Mouse (Mus musculus) G1E (cell line): ENCODE results near the gene Gm15557. TPM values are rescaled to one million over a fixed set of nuclear protein-coding genes. Genes with fewer than 3 reads are reported as not detected.

ENCODE experiments used
- ATAC-seq: 2 replicates; pipeline ENCODE4 v1.8.0; 2016; ENCODE audit warnings: mild to moderate bottlenecking; ENCODE audit not compliant: insufficient number of reproducible peaks, poor library complexity, low FRiP score, severe bottlenecking; ENCODE audit errors: extremely low read depth
- DNase-seq: peaks from one replicate; pipeline ENCODE4 v3.0.0; 2012; ENCODE audit warnings: low spot score
- H3K27me3 ChIP-seq: 2 replicates; pipeline ENCODE4 v1.6.1; 2012; ENCODE audit warnings: mild to moderate bottlenecking, low read length, inconsistent platforms; ENCODE audit not compliant: insufficient read depth
- H3K36me3 ChIP-seq: replicated peaks from 2 replicates; pipeline ENCODE3; 2012; ENCODE audit warnings: mild to moderate bottlenecking, inconsistent platforms
- H3K4me1 ChIP-seq: 2 replicates; pipeline ENCODE4 v1.6.1; 2012; ENCODE audit warnings: low read depth, low read length, inconsistent platforms, mixed read lengths; ENCODE audit not compliant: insufficient read depth
- H3K4me3 ChIP-seq: 2 replicates; pipeline ENCODE4 v1.5.1; 2012; ENCODE audit warnings: low read depth, mild to moderate bottlenecking, inconsistent platforms, low read length, moderate library complexity, mixed read lengths
- H3K9me3 ChIP-seq: replicated peaks from 2 replicates; pipeline ENCODE4 v1.6.1; 2012; ENCODE audit warnings: inconsistent platforms
- CTCF ChIP-seq: IDR thresholded peaks from 2 replicates; pipeline ENCODE4 v1.5.1; 2012; ENCODE audit warnings: low read depth, low read length, inconsistent platforms, mixed read lengths
- GATA1 ChIP-seq: IDR thresholded peaks from 2 replicates; pipeline ENCODE4 v1.6.1; 2012; ENCODE audit warnings: borderline replicate concordance, low read length, inconsistent platforms, mixed read lengths
- GATA2 ChIP-seq: IDR thresholded peaks from 2 replicates; pipeline ENCODE4 v1.6.1; 2012; ENCODE audit warnings: low read depth, low read length, inconsistent platforms, borderline replicate concordance
- POLR2AphosphoS5 ChIP-seq: IDR thresholded peaks from 2 replicates; pipeline ENCODE4 v1.6.1; 2012; ENCODE audit warnings: low read depth, low read length, inconsistent platforms; ENCODE audit not compliant: insufficient replicate concordance
- polyA plus RNA-seq: library from polyadenylated mRNA; stranded (reverse); fragments of >175 nt; gene quantifications from 2 replicates; pipeline ENCODE4 v1.2.3, GENCODE M21; 2012
- total RNA-seq, 2 experiments: library from RNA; stranded (forward) in 1 of 2; stranded (reverse) in 1 of 2; fragments of 200-1000 nt in 1 of 2; fragments of >200 nt in 1 of 2; fragmentation: Nextera tagmentation in 1 of 2; gene quantifications; 2 replicates each; pipeline ENCODE4 v1.2.3; 2014 to 2017

Gene Gm15557
- total and polyA plus RNA-seq, 3 experiments: 0.05 to 0.60 (median 0.11) TPM

DNA sequence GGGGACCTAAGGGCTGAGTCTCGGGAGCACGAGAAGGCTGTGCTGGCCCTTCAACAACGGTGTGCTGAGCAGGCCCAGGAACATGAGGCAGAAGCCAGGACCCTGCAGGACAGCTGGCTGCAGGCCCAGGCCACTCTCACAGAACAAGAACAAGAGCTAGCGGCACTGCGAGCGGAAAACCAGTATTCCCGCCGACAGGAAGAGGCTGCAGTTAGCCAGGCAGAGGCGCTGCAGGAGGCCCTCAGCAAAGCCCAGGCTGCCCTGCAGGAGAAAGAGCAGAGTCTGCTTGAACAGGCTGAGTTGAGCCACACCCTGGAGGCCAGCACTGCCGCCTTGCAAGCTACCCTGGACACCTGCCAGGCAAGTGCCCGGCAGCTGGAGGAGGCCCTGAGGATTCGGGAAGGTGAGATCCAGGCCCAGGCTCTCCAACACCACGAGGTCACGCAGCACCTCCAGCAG lies 51.4 kb downstream of the Gm15557 start:
- DNase-seq (peak; percentile 14), ATAC-seq (no peak)
- TF ChIP-seq GATA2: no peak
- TF ChIP-seq POLR2AphosphoS5: no peak
- no peak for TF ChIP-seq CTCF
- TF ChIP-seq GATA1: no peak
- peaks cover 96% of the 10 kb centered on the region for H3K36me3 ChIP-seq
- H3K4me3 ChIP-seq: peak overlapping the region; percentile 14; the same call in 1 of the 2 replicates
- peaks cover 59% of the 10 kb centered on the region for H3K4me1 ChIP-seq
- H3K27me3 ChIP-seq: no peaks in the 10 kb centered on the region
- H3K9me3 ChIP-seq: no peaks in the 10 kb centered on the region

Other genes starting within 250 kb of the Gm15557 start
Only the 20 nearest of the 21 such genes appear.
- gene Edem2, start 211.3 kb upstream of the Gm15557 start, total RNA-seq (2014; fragmentation: Nextera tagmentation): 36.9 and 42.3 TPM in 2 replicates
- 33.8 and 36.8 TPM in 2 replicates for gene Edem2, start 211.3 kb upstream of the Gm15557 start, total RNA-seq (2017)
- 38.3 and 48.3 TPM in 2 replicates for gene Edem2, start 211.3 kb upstream of the Gm15557 start, polyA plus RNA-seq
- not detected in 2 replicates for gene Gm17581, start 204.9 kb upstream of the Gm15557 start, total RNA-seq (2014; fragmentation: Nextera tagmentation)
- not detected in 2 replicates for gene Gm17581, start 204.9 kb upstream of the Gm15557 start, total RNA-seq (2017)
- gene Gm17581, start 204.9 kb upstream of the Gm15557 start, polyA plus RNA-seq: not detected in 2 replicates
- not detected in 2 replicates for gene Procr, start 189.6 kb upstream of the Gm15557 start, total RNA-seq (2014; fragmentation: Nextera tagmentation)
- gene Procr, start 189.6 kb upstream of the Gm15557 start, total RNA-seq (2017): 0.12 and 1.5 TPM in 2 replicates
- gene Procr, start 189.6 kb upstream of the Gm15557 start, polyA plus RNA-seq: 0.07 and 0.15 TPM in 2 replicates
- gene Mmp24, start 165.4 kb upstream of the Gm15557 start, total RNA-seq (2014; fragmentation: Nextera tagmentation): not detected in 2 replicates
- gene Mmp24, start 165.4 kb upstream of the Gm15557 start, total RNA-seq (2017): 0.05 and 0.12 TPM in 2 replicates
- not detected in 2 replicates for gene Mmp24, start 165.4 kb upstream of the Gm15557 start, polyA plus RNA-seq
- gene BC029722, start 121.3 kb upstream of the Gm15557 start, total RNA-seq (2014; fragmentation: Nextera tagmentation): 9.2 and 12.8 TPM in 2 replicates
- 19.0 and 20.4 TPM in 2 replicates for gene BC029722, start 121.3 kb upstream of the Gm15557 start, total RNA-seq (2017)
- 36.3 and 45.0 TPM in 2 replicates for gene BC029722, start 121.3 kb upstream of the Gm15557 start, polyA plus RNA-seq
- 261 and 324 TPM in 2 replicates for gene Eif6, start 113.8 kb upstream of the Gm15557 start, total RNA-seq (2014; fragmentation: Nextera tagmentation)
- 91.5 and 148 TPM in 2 replicates for gene Eif6, start 113.8 kb upstream of the Gm15557 start, total RNA-seq (2017)
- 251 and 369 TPM in 2 replicates for gene Eif6, start 113.8 kb upstream of the Gm15557 start, polyA plus RNA-seq
- not detected in 2 replicates for gene Fam83c, start 105.9 kb upstream of the Gm15557 start, total RNA-seq (2014; fragmentation: Nextera tagmentation)
- gene Fam83c, start 105.9 kb upstream of the Gm15557 start, total RNA-seq (2017): 0.22 TPM in 1 of 2 replicates, not detected in the other
- gene Fam83c, start 105.9 kb upstream of the Gm15557 start, polyA plus RNA-seq: not detected in 2 replicates
- gene Uqcc1, start 10.4 kb upstream of the Gm15557 start, total RNA-seq (2014; fragmentation: Nextera tagmentation): 27.8 and 29.9 TPM in 2 replicates
- 35.8 and 39.1 TPM in 2 replicates for gene Uqcc1, start 10.4 kb upstream of the Gm15557 start, total RNA-seq (2017)
- gene Uqcc1, start 10.4 kb upstream of the Gm15557 start, polyA plus RNA-seq: 4.2 TPM in 2 replicates
- 2.2 TPM in 1 of 2 replicates, not detected in the other for gene Gdf5, start 4.6 kb downstream of the Gm15557 start, total RNA-seq (2014; fragmentation: Nextera tagmentation)
- 0.06 and 0.11 TPM in 2 replicates for gene Gdf5, start 4.6 kb downstream of the Gm15557 start, total RNA-seq (2017)
- gene Gdf5, start 4.6 kb downstream of the Gm15557 start, polyA plus RNA-seq: not detected in 2 replicates
- gene Cep250, start 15.7 kb downstream of the Gm15557 start, total RNA-seq (2014; fragmentation: Nextera tagmentation): 11.6 and 12.3 TPM in 2 replicates
- gene Cep250, start 15.7 kb downstream of the Gm15557 start, total RNA-seq (2017): 49.2 and 54.7 TPM in 2 replicates
- 17.3 and 19.9 TPM in 2 replicates for gene Cep250, start 15.7 kb downstream of the Gm15557 start, polyA plus RNA-seq
- gene 6430550D23Rik, start 67.2 kb downstream of the Gm15557 start, total RNA-seq (2014; fragmentation: Nextera tagmentation): 2.3 and 2.4 TPM in 2 replicates
- gene 6430550D23Rik, start 67.2 kb downstream of the Gm15557 start, total RNA-seq (2017): 0.71 and 1.6 TPM in 2 replicates
- gene 6430550D23Rik, start 67.2 kb downstream of the Gm15557 start, polyA plus RNA-seq: 0.23 and 0.33 TPM in 2 replicates
- gene Ergic3, start 67.3 kb downstream of the Gm15557 start, total RNA-seq (2014; fragmentation: Nextera tagmentation): 189 and 215 TPM in 2 replicates
- 52.9 and 58.0 TPM in 2 replicates for gene Ergic3, start 67.3 kb downstream of the Gm15557 start, total RNA-seq (2017)
- gene Ergic3, start 67.3 kb downstream of the Gm15557 start, polyA plus RNA-seq: 42.6 and 51.8 TPM in 2 replicates
- 0.53 TPM in 1 of 2 replicates, not detected in the other for gene Fer1l4, start 112.2 kb downstream of the Gm15557 start, total RNA-seq (2014; fragmentation: Nextera tagmentation)
- not detected in 2 replicates for gene Fer1l4, start 112.2 kb downstream of the Gm15557 start, total RNA-seq (2017)
- gene Fer1l4, start 112.2 kb downstream of the Gm15557 start, polyA plus RNA-seq: not detected in 2 replicates
- 1.4 and 4.9 TPM in 2 replicates for gene Spag4, start 124.4 kb downstream of the Gm15557 start, total RNA-seq (2014; fragmentation: Nextera tagmentation)
- gene Spag4, start 124.4 kb downstream of the Gm15557 start, total RNA-seq (2017): 0.64 and 0.93 TPM in 2 replicates
- 0.82 and 1.3 TPM in 2 replicates for gene Spag4, start 124.4 kb downstream of the Gm15557 start, polyA plus RNA-seq
- 43.2 and 63.3 TPM in 2 replicates for gene Cpne1, start 171.2 kb downstream of the Gm15557 start, total RNA-seq (2014; fragmentation: Nextera tagmentation)
- 40.1 and 42.0 TPM in 2 replicates for gene Cpne1, start 171.2 kb downstream of the Gm15557 start, total RNA-seq (2017)
- 55.9 and 73.7 TPM in 2 replicates for gene Cpne1, start 171.2 kb downstream of the Gm15557 start, polyA plus RNA-seq
- 50.5 and 67.5 TPM in 2 replicates for gene Rbm12, start 171.2 kb downstream of the Gm15557 start, total RNA-seq (2014; fragmentation: Nextera tagmentation)
- gene Rbm12, start 171.2 kb downstream of the Gm15557 start, total RNA-seq (2017): 25.4 and 39.7 TPM in 2 replicates
- 5.6 TPM in 2 replicates for gene Rbm12, start 171.2 kb downstream of the Gm15557 start, polyA plus RNA-seq
- gene Gm28036, start 186.4 kb downstream of the Gm15557 start, total RNA-seq (2014; fragmentation: Nextera tagmentation): 17.3 and 17.6 TPM in 2 replicates
- gene Gm28036, start 186.4 kb downstream of the Gm15557 start, total RNA-seq (2017): 12.0 and 15.6 TPM in 2 replicates
- gene Gm28036, start 186.4 kb downstream of the Gm15557 start, polyA plus RNA-seq: 9.0 and 13.5 TPM in 2 replicates
- 99.3 and 127 TPM in 2 replicates for gene Romo1, start 203.3 kb downstream of the Gm15557 start, total RNA-seq (2014; fragmentation: Nextera tagmentation)
- 38.4 and 52.4 TPM in 2 replicates for gene Romo1, start 203.3 kb downstream of the Gm15557 start, total RNA-seq (2017)
- 300 and 385 TPM in 2 replicates for gene Romo1, start 203.3 kb downstream of the Gm15557 start, polyA plus RNA-seq
- gene Nfs1, start 203.5 kb downstream of the Gm15557 start, total RNA-seq (2014; fragmentation: Nextera tagmentation): 27.9 and 33.9 TPM in 2 replicates
- 46.2 and 49.1 TPM in 2 replicates for gene Nfs1, start 203.5 kb downstream of the Gm15557 start, total RNA-seq (2017)
- 31.4 and 36.3 TPM in 2 replicates for gene Nfs1, start 203.5 kb downstream of the Gm15557 start, polyA plus RNA-seq
- 781 and 795 TPM in 2 replicates for gene Rbm39, start 239.5 kb downstream of the Gm15557 start, total RNA-seq (2014; fragmentation: Nextera tagmentation)
- 710 and 759 TPM in 2 replicates for gene Rbm39, start 239.5 kb downstream of the Gm15557 start, total RNA-seq (2017)
- gene Rbm39, start 239.5 kb downstream of the Gm15557 start, polyA plus RNA-seq: 282 and 295 TPM in 2 replicates